Mouse (Mus musculus) gastrocnemius, postnatal 14 days (tissue): ENCODE data around the gene Olfr1477. TPM values are rescaled to one million over a fixed set of nuclear protein-coding genes. Genes with fewer than 3 reads are reported as not detected.
"Not testable (repeated sequence)": the region's sequence is repeated elsewhere in the genome, so short reads cannot be mapped to it uniquely, and the experiment has no call there.

Source experiments
- DNase-seq: peaks from one replicate; pipeline ENCODE4 v3.0.0; 2021; ENCODE audit warnings: mixed read lengths
- intact Hi-C: fragments of 180-260 bp; cut with DNase I; formaldehyde crosslinking; loops from one replicate; pipeline ENCODE4 v1.15.1; 2025; ENCODE audit warnings: low total_unique reads
- long read RNA-seq, 2 experiments: library from polyadenylated mRNA; stranded (forward); transcript quantifications; one replicate each; pipeline ENCODE4 v2.0.0; 2021
- total RNA-seq, 2 experiments: library from RNA; stranded (reverse); gene quantifications; 2 replicates each; pipeline ENCODE4 v1.2.3; 2021

Gene Olfr1477
- total RNA-seq: not detected
- long read RNA-seq, experiment 1: 0 reads
- long read RNA-seq, experiment 2: 0 reads

GRCm38 (mm10) chr19:13500246-13500645 lies at the start of gene Olfr1477:
Gene Olfr1477, plus strand, starts transcription at chr19:13500546.
- intact Hi-C loops: no loop called here
- no peak for DNase-seq

- intact Hi-C loops: no loop called here
These were observed 44.4 kb upstream of the Olfr1477 start, which contains the start of gene Olfr1472 for GRCm38 (mm10) chr19:13455986-13456385. Gene Olfr1472, minus strand, starts transcription at chr19:13456086.

GRCm38 (mm10) chr19:13469265-13469664 lies 31.1 kb upstream of the Olfr1477 start, which contains the start of gene Olfr1474:
Gene Olfr1474, plus strand, starts transcription at chr19:13469565.
- DNase-seq, intact Hi-C loops: not testable (repeated sequence)

More at GRCm38 (mm10) chr19:13455986-13456385, 44.4 kb upstream of the Olfr1477 start, which contains the start of gene Olfr1472:
- DNase-seq: no peak

GRCm38 (mm10) chr19:13480096-13480495 lies 20.2 kb upstream of the Olfr1477 start, which contains the start of gene Olfr1475:
Gene Olfr1475, minus strand, starts transcription at chr19:13480196.
- intact Hi-C loops: no loop called here
- DNase-seq: no peak

GRCm38 (mm10) chr19:13527613-13528012 lies 27.3 kb downstream of the Olfr1477 start, which contains the start of gene Olfr1480:
Gene Olfr1480, plus strand, starts transcription at chr19:13527913.
- intact Hi-C loops: no loop called here
- no peak for DNase-seq

Other genes starting within 250 kb of the Olfr1477 start
- not detected for gene Olfr1465, start 185.0 kb upstream of the Olfr1477 start, total RNA-seq
- not detected for gene Olfr1466, start 161.7 kb upstream of the Olfr1477 start, total RNA-seq
- not detected for gene Olfr1467, start 138.3 kb upstream of the Olfr1477 start, total RNA-seq
- gene Olfr1469, start 92.7 kb upstream of the Olfr1477 start, total RNA-seq: not detected
- not detected for gene Olfr1471, start 57.1 kb upstream of the Olfr1477 start, total RNA-seq
- gene Olfr1472, start 44.5 kb upstream of the Olfr1477 start, total RNA-seq: not detected
- not detected for gene Olfr1474, start 31.0 kb upstream of the Olfr1477 start, total RNA-seq
- not detected for gene Olfr1475, start 20.4 kb upstream of the Olfr1477 start, total RNA-seq
- not detected for gene Olfr1480, start 27.4 kb downstream of the Olfr1477 start, total RNA-seq
- not detected for gene Olfr1484, start 83.0 kb downstream of the Olfr1477 start, total RNA-seq
- gene Olfr1487, start 116.8 kb downstream of the Olfr1477 start, total RNA-seq: not detected
- not detected for gene Olfr1489, start 131.1 kb downstream of the Olfr1477 start, total RNA-seq
- not detected for gene Olfr1490, start 150.5 kb downstream of the Olfr1477 start, total RNA-seq
- gene Olfr1491, start 196.7 kb downstream of the Olfr1477 start, total RNA-seq: not detected
- gene Olfr1493-ps1, start 222.7 kb downstream of the Olfr1477 start, total RNA-seq: not detected
- gene Olfr1494, start 239.2 kb downstream of the Olfr1477 start, total RNA-seq: not detected